Mouse (Mus musculus): Measurements from ENCODE around the gene Klk1b5.

Klk1b5 gene

GRCm38 (mm10) chr7:44254930-44255329 is 39.2 kb downstream of the Klk1b5 start:
- DNase-seq: no peak

GRCm38 (mm10) chr7:44257278-44257677 is 41.5 kb downstream of the Klk1b5 start, which contains the start of gene Acp4:
TSS of gene Acp4 (minus strand) at chr7:44257378.
- DNase-seq: no peak

- DNase-seq: no peak
These were observed 44.7 kb downstream of the Klk1b5 start for GRCm38 (mm10) chr7:44260410-44260809.

GRCm38 (mm10) chr7:44261147-44261546 is 45.4 kb downstream of the Klk1b5 start, which contains the start of gene Gm15517:
TSS of gene Gm15517 (plus strand) at chr7:44261447.
- no peak for DNase-seq

GRCm38 (mm10) chr7:44262791-44263643 is 47.3 kb downstream of the Klk1b5 start:
- peak; percentile 96 for DNase-seq

- DNase-seq: no peak
These were observed 52.4 kb downstream of the Klk1b5 start for GRCm38 (mm10) chr7:44268117-44268516.

GRCm38 (mm10) chr7:44269397-44269796 is 53.7 kb downstream of the Klk1b5 start:
- no peak for DNase-seq
